In genomic region chr7:113121911-113122319, GRCm38 (mm10) we compare ENCODE assay signal across 11 mouse cellular contexts.
DNase-seq lines count a peak whose midpoint lies in the region; ATAC-seq and TF ChIP-seq lines count a peak whose summit lies in the region.
"Had no signal": no experiment of that assay in that cellular context is flagged by ENCODE, and none has a peak within 500 bp of the region (broad histone marks: within the 10 kb centered on the region; RNA-seq: fewer than 3 reads in every experiment).

No protein-coding gene starts in this region.

- no peak for TF ChIP-seq POLR2A in embryonic fibroblast, embryonic 13.5 days (IDR thresholded peaks at IDR 0.05; ENCODE audit: low read depth, low read length)
- no peak for TF ChIP-seq POLR2A in myocyte (IDR thresholded peaks at IDR 0.05; ENCODE audit: insufficient read length, low read depth)

- no peak overlapping the region for H3K9ac ChIP-seq in liver, postnatal 0 days (replicated peaks)
- H3K9ac ChIP-seq: liver, embryonic 14.5 days had no signal

- H3K4me2 ChIP-seq in liver, postnatal 0 days (ENCODE audit: low read depth, low read length): no peak overlapping the region
- peak overlapping the region; percentile 6 for H3K4me2 ChIP-seq in myocyte (ENCODE audit: low read depth)

- WGBS in liver, postnatal 0 days (ENCODE audit: insufficient replicate concordance): 52% methylated on average over 6 of the region's 6 CpGs

- no peak overlapping the region for H3K27ac ChIP-seq in liver, postnatal 0 days (ENCODE audit: low read depth)
- peak overlapping the region; percentile 69 for H3K27ac ChIP-seq in embryonic fibroblast, embryonic 13.5 days (ENCODE audit: insufficient read depth, low read length)
- H3K27ac ChIP-seq: layer of hippocampus, adult 2 months; liver, embryonic 14.5 days had no signal

- H3K79me2 ChIP-seq in myocyte (ENCODE audit: control insufficient read depth, insufficient read depth): no peaks in the 10 kb centered on the region

- no peak overlapping the region for H3ac ChIP-seq in myocyte (ENCODE audit: control insufficient read depth, insufficient read length)

- no peaks in the 10 kb centered on the region for H3K9me3 ChIP-seq in liver, postnatal 0 days (ENCODE audit: low read length)

- no peak for TF ChIP-seq CTCF in liver, postnatal 0 days (IDR thresholded peaks at IDR 0.05; ENCODE audit: low read depth)
- TF ChIP-seq CTCF in embryonic fibroblast, embryonic 13.5 days (IDR thresholded peaks at IDR 0.05; ENCODE audit: borderline replicate concordance, insufficient read depth, low read length): no peak

- no peak overlapping the region for H3K4me3 ChIP-seq in liver, postnatal 0 days (ENCODE audit: low read depth, low read length)
- H3K4me3 ChIP-seq in embryonic fibroblast, embryonic 13.5 days (ENCODE audit: insufficient read depth, low read length): no peak overlapping the region
- no peak overlapping the region for H3K4me3 ChIP-seq in myocyte
- H3K4me3 ChIP-seq: layer of hippocampus, adult 2 months had no signal

- no peak for ATAC-seq in liver, postnatal 0 days

- H3K36me3 ChIP-seq in liver, postnatal 0 days (replicated peaks; ENCODE audit: insufficient read depth, low read length): no peaks in the 10 kb centered on the region
- no peaks in the 10 kb centered on the region for H3K36me3 ChIP-seq in myocyte (ENCODE audit: control insufficient read depth, insufficient read depth)

- peak; percentile 29 for DNase-seq in liver
- no peak for DNase-seq in liver, postnatal 0 days
- peak; percentile 54 for DNase-seq in kidney, postnatal 14 days
- no peak for DNase-seq in testis, postnatal 14 days (ENCODE audit: low spot score)
- DNase-seq in cerebellum, adult 9-11 months: no peak
- DNase-seq in embryo, embryonic 10 days (ENCODE audit: low spot score): no peak
- DNase-seq: thymus, postnatal 14 days had no signal

- no peaks in the 10 kb centered on the region for H3K27me3 ChIP-seq in liver, postnatal 0 days (ENCODE audit: insufficient read depth, low read length)
- no peaks in the 10 kb centered on the region for H3K27me3 ChIP-seq in myocyte (ENCODE audit: control insufficient read depth, insufficient read depth, insufficient read length)

- H3K4me1 ChIP-seq in liver, postnatal 0 days (ENCODE audit: insufficient read depth): no peaks in the 10 kb centered on the region
- H3K4me1 ChIP-seq in embryonic fibroblast, embryonic 13.5 days (ENCODE audit: control insufficient read depth, insufficient read depth, low read length): no peaks in the 10 kb centered on the region

- no peak for TF ChIP-seq EP300 in liver, postnatal 0 days (IDR thresholded peaks at IDR 0.05; ENCODE audit: low read depth)

TF ChIP-seq in myocyte, 11 proteins besides CTCF, POLR2A, EP300 and RAD21:
- TF ChIP-seq POLR2AphosphoS2 (IDR thresholded peaks at IDR 0.05; ENCODE audit: insufficient read length, low read depth): no peak
- no peak for TF ChIP-seq SRF (IDR thresholded peaks at IDR 0.05; ENCODE audit: control insufficient read depth, insufficient read length, low read depth)
- no peak for TF ChIP-seq TCF3 (IDR thresholded peaks at IDR 0.05; ENCODE audit: insufficient read length, low read depth)
- TF ChIP-seq MYOD1 (IDR thresholded peaks at IDR 0.05; ENCODE audit: control insufficient read depth in 1 of 3, insufficient read length in 2 of 3, low read depth in 2 of 3): no peak
- no peak for TF ChIP-seq MAX (IDR thresholded peaks at IDR 0.05; ENCODE audit: low read depth)

Comparison
In these comparisons a context has a peak if more than half of its experiments do, and no peak if none do; other contexts are left out.
1. DNase-seq: peak in liver (single experiment) and kidney, postnatal 14 days (single experiment); none in liver, postnatal 0 days (single experiment), testis, postnatal 14 days (single experiment), cerebellum, adult 9-11 months (single experiment) and embryo, embryonic 10 days (single experiment).